Mouse (Mus musculus) urinary bladder, postnatal 36 days (tissue): ENCODE results near the gene Srsf10.

ENCODE experiments used
- DNase-seq, 2 experiments: peaks; one replicate each; pipeline ENCODE4 v3.0.0; 2022; ENCODE audit warnings: low spot score in 2 of 2, mixed read lengths in 1 of 2

Gene Srsf10

DNA sequence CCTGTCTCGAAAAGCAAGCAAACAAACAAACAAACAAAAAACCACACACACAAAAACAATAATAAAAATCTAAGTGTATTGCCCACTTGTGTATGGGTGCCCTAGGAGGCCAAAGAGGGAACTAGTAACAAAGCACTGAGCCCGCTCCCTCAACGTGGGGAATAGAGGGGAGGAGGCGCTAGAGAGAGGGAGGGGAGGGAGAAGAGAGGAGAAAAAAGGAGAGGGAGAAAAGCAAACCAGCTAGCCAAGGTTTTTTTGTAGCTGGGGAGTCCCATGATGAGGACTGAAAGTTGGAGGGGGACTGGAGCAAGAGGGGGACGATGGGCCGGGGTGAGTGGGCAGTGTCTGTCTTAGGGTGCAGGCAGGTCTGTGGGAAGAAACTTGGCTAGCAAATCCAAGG, 467 bp upstream of the Srsf10 start:
- DNase-seq = no peak

DNA sequence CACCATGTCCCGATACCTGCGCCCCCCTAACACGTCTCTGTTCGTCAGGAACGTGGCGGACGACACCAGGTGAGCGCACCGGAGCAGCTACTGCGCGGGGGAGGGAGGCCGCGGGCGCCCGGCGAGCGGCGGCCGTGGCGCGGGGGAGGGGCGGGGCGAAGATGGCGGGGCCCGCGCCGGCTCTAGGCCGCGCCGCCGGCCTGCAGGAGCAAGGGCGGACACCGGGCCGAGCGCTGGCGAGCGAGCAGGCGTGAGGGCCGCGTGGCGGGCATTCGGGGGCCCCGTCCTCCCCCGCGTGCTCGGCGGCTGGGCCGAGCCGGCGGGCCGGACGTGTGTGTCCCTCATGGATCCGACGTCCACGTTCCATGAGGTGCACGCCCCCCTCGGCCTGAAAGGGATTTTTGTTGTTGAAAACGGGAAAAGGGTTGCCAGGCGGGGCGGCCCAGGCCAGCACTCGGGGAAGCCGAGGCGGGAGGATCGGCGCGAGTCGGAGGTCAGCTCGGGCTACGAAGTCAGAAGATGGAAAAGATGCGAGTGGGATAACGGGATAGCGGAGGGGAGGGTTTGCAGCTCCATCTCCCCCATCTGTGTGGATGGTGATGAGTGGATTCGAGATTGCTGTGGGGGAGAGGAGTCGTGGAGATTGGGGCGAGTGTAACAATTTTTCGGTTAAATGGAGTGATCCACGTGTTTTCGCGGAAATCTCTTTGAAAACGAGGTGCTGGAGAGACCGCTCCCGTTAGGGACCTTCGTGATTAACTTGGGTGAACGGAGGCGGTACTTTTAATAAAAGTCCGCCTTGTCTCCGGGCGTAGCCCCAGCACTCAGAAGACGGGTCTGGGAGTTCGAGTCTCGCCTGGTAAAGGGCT, 910 bp downstream of the Srsf10 start:
- peak; percentile 45 to 57 for DNase-seq

DNA sequence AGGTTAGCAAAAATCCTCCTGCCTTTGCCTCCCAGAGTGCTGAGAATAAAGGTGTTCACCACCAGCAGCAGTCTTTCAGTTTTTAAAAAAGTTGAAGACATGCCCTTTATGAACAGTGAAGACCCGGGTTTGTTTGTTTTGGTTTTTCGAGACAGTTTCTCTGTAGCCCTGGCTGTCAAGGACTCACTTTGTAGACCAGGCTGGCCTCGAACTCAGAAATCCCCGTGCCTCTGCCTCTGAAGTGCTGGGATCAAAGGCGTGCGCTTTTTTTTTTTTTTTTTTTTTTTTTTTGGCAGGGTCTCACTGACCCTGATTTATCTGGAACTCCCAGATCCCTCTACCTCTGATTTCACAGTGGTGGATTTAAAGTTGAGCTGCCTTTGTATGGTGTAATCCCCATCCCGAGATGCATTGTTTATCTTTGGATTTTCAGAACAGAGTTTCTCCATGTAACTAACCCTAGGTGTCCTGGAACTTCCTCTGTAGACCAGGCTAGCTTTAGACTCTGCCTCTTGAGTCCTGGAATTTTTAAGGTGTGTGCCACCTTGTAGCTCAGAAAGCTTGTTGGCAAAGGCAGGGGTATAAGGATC, 2.1 kb downstream of the Srsf10 start:
- DNase-seq = no peak

DNA sequence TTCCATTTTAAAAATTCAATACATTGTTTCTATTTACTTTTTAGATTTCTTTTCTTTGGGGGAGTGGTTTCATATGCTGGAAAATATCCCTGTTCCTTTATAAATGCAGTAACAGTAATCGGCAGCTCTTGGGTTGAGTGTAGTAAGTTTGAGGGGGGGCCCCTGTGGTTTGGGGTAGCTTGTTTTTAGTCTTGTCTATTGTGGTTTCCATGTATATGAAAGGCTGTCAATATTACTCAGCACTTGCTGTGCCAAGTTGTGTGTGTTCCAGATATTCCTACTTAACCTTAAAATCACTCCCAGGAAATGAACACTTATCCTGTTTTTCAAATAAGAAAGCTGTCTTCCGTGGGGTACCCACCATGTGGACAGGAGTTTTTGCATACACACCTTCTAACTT, 13.4 kb downstream of the Srsf10 start:
- no peak for DNase-seq

DNA sequence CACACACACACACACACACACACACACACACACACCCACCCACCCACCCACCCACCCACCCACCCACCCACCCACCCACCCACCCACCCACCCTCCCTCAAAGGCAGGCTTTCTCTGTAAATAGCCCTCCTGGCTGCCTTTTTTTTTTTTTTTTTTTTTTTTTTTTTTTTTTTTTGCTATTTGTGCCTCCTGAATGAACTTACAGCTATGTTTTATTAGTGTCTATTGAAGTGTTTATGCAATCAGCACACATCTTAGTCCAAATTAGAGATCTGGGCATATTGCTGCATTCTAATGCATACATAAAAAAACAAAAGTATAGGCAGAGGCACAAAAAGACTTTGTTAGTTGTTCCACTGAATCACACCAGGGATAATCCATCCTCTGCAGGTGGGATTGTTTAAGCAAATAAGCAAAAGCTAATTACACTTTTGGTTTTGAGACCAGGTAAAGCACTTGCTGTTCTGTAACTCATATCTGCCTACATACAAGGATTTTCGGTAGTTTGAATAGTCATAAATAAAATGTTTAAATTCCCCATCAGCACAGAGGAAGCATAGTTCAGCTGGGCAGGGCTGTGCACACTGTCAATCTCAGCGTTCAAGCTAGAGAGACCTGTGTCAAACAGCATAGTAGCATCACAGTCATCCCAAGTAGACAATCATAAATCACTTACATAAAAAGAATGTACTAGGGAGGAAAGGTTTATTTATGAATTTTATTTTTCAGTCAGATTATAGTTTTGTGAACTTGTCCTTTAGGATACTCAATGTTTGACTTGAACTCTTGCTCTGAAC, 14.9 kb downstream of the Srsf10 start:
- no peak for DNase-seq

DNA sequence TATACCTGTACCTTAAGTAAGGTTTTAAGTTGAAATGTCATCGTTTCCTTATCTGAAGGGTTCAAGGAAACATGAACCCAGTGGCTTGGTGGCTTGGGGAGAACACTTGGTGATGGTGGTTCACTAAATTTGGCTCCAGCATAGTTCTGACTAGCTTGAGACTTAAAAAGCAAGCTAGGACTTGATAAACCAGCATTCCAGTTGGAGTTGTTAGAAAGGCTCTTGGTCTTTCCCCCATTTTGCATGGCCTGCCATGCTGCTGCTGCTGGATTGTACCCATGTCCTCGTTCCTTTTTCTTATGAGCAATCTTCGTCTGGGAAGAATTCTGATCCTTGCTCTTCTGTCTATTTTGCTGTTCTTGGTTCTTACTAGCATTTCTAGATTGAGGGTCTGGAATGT, 16.5 kb downstream of the Srsf10 start:
- no peak for DNase-seq

DNA sequence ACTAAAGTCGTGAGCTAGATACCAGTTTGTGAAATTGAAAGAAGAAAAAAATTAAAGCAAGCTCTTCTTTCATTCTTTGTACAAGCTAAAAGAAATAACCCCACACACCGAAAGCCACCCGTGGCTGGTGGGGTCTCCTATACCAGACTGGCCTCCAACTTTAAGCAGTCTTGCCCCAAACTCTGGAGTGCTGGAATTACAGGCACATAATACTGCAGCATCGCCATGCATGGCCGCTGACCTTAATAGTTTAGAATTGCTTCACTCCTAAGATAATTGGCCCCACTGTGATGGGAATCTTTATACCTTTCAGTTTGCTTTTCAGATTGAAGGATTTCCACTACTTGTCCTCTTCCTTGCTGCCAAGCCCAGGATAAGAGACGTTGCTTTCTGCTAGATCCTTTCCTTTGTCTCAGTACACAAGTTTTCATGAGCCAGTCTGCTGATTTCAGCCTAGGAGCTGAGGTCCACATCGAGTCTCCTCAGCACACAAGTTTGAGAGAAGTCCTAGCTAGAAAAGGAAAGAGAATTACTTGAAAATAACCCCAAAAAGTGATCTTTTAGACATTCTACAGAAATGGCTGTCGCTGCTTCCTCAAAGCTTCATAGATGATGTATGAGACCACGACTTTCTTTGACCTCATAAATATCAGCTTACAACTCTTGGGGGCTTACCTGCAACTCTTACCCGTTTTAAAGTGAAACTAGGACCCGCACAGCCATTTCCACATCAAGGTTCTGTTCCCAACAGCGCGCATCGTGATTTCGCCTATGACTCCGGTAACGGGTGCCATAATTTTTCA, 17.2 kb downstream of the Srsf10 start:
- no peak for DNase-seq

DNA sequence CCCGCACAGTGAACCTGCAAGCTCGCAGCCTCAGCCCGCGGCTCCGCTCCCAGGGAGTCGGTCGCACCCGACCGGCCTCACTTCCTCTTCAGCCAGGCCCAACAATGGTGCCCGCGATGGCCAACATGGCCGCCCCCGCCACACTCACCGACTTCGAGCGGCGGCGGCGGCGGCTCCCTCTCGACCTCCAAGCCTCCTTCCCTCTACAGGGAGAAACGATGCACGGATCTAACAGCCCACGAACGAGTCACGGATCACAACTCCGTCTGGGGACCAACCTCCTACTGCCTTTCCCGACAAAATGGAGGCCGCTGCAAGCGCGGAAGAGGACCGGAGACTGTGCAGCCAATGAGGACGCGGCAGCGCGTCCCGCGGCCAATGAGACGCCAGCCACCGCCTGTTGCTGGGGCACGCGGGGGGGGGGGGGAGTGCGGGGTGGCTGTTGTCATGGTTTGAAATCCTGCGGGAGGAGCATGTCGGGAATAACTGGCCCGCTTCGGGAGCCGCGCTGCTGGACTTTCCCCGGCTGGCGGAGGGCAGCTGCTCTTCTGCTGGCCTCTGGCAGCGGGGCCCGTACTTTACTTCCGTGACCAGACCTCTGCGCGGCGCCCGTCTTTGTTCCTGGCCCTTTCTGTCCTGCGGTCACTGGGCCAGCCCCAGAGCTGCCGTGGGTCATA, 18.1 kb downstream of the Srsf10 start, which contains the start of gene Pnrc2:
Gene Pnrc2, minus strand, starts transcription at position 325 of the 677 bp plus-strand sequence.
- DNase-seq = peak; percentile 86 to 89

DNA sequence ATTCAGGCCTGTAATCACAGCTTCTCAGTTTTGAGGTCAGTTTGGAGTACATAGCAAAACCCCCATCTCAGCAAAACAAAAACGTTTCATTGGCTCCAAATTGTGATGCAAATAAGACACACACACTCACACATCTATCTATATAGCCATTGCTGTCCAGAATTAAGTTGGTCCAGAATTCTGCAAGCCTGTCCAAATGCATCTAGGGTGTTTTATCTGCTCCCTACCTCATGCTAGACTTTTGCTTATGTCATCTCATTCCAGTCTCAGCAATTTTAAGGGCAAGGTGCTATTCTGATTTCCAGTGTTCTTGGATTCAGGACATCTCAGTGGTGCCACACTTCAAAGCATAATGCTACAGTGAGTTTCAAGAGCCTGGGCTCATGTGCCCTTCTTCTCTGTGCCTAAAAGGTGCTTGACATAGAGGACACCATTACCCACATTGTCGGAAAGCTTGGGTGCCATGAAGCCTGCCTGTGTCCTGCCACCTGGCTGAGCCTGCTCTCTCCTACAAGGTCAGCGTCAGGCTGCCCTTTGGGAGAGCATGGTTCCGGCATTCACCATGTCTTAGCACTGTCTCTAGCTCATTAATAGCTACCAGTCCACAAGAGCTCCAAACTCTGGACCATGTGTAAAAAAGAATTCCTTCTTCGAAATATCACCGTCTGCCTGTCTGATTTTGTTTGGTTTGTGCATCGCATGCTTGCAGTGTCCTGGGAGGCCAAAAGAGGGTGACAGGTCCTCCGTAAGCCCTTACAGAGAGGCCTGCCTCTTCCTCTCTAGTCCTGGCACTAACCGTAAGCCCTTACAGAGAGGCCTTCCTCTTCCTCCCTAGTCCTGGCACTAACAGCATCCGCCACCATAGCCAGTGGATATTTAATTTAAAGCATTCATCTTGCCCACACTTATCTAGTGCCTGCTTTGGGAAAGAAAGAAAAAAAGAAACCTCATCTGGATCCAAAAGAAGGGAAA, 19.3 kb downstream of the Srsf10 start:
- DNase-seq = no peak

DNA sequence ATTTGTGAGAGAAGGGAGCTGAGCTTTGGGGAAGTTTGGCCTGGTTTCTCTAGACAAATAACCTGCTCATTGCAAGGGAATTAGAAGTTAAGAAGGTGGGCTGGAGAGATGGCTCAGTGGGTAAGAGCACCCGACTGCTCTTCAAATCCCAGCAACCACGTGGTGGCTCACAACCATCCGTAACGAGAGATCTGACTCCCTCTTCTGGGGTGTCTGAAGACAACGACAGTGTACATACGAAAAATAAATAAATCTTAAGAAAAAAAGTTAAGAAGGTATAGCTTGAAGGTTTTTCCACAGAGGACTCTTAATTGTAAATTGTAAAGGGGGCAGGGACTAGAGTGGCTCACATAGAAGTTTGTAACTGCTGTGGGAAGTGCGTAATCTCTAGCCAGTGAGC, 20.0 kb downstream of the Srsf10 start:
- DNase-seq = no peak

DNA sequence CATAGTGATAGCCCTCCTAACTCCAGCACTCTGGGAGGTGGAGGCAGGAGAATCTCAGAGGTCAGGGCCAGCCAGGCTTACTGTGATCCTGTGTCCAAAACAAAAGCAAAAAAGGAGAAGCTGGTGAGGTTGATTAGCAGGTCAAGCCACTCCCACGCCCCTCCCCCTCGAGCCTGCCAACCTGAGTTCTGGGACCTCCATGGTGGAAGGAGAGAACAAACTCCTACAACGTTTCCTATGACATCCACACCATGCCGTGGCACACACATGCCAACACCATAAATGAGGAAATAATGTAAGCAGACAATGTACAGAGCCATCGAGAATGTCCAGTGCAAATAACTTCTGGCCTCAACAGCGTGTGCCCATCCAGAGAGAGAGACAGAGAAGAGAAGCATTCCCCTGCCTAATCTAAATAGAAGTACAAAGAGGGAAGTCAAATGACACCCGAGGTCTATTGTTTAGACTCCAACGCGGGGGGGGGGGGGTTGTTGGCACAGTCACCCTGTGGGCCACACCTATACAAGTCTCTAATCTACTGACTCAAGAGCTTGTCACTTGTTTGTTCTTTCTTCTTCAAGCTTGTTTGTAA, 20.5 kb downstream of the Srsf10 start:
- peak; percentile 41 to 57 for DNase-seq

DNA sequence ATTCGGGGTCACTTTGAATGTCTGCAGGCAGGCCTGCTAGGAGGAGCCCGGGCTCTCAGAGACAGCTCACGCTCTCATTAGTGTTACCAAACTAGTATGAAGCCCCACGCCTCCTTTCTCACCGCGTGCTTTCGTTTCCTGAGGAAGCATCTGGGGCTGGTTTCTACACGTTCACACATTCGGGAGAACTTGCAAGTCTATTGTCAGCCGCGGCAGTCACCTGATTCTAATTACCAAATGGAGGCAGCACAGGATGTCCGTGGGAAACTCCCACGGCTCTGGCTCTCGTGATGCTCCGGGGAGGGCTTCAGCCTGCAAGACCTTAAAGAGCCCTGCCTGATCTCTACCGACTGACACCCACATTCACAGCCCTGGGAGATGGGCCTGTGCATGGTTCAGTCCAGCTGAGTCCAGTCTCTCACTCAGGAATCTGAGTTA, 21.1 kb downstream of the Srsf10 start:
- peak; percentile 53 to 73 for DNase-seq

DNA sequence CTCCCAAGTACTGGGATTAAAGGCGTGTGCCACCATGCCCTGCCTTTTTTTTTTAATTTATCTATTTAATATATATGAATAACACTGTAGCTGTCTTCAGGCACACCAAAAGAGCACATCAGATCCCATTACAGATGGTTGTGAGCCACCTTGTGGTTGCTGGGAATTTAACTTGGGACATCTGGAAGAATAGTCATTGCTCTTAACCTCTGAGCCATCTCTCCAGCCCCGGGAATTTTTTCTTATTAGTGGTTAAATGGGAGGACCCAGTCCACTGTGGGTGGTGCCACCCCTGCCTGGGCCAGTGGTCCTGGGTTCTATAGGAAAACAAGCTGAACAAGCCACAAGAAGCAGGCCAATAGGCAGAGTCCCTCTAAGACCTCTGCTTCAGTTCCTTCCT, 22.2 kb downstream of the Srsf10 start:
- no peak for DNase-seq

DNA sequence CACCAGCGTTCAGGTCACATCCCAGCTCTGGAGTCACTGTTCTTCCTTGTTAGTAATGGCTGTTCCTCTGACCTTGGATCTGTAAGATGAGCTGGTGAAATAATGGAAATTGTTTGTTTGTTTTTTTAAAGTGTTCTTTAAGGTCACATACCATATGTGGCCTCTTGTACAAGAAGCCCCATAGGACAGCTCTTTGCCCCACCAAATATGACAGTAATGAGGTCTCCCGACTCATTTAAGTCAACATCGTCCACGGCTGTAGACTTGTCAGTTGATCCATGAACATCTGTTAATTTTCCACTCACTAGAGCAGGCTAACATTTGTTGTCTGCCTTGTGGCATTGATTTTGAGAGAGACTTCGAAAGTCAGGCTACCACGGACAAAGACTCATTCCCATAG, 23.5 kb downstream of the Srsf10 start:
- DNase-seq = no peak

DNA sequence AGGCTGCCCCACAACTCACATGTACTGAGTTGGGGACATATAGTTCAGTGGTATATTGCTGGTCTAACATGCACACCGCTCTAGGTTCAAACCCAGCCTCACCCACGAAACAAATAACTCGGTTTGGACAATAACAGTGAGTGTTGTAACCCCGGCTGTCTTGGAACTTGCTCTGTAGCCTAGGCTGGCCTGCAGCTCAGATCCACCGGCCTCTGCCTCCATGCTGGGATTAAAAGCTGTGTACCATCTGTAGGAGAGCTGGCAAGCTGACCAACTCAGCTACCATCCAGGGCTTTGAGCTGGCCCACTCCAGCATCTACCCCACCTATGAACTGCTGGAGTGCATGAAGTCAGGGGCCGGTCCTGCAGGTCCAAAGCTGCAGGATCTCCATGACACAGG, 24.5 kb downstream of the Srsf10 start:
- DNase-seq = no peak

DNA sequence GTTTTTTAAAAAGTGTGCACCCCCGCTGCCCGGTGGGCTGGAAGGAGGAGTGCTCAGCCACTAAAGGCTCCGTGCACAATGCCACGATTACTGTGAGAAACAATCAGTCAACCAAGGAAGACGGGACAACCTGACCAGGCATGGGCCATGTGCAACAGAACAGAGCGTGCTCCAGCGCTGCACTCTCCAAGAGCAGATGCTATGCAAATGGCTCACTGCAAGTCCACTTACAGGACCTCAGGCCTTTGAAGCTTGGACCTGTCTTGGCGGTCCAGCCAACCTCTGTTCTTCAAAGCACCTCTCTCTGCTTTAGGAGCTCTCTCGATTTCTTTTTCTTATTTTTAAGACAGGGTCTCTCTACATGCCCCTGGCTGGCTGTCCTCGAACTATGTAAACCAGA, 25.0 kb downstream of the Srsf10 start:
- DNase-seq = no peak

DNA sequence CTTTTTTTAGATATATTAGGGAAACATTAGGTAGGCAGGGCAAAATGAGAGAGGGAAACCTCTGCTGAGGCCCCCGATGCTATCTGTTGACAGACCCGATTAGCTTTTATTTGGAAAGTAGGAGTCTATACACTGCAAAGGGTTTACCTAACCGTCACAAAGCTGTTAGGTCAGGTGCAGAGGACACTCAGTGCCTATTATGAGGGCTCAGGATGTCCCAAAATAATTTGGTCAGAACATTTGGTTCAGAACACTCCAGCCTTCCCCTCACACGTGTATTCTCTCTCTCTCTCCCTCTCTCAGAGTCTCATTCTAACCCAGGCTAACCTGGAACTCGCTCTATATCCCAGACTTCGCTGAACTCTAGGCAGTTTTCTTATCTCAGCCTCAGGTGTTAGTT, 26.5 kb downstream of the Srsf10 start:
- DNase-seq = no peak

DNA sequence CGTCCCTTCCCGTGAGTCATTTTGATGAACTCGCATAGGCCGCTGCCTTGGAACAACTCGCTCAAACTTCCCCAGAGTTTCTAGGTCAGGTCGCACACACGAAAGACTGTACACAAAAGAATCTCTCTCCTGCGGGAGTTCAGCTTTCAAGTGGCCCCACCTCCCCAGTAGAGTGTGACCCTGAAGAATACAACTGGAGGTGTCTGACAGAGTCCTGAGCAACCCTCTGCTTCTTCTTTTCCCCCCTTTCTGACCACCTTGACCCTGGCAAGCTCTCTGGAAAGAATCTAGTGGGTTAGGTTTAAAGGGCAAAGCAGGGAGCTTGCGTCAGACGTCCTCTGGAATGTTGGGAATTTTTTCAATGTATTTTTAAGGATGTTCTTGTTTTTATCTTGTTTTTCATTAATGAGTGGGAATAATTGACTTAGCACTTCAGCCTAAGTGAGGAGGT, 27.9 kb downstream of the Srsf10 start:
- no peak for DNase-seq

DNA sequence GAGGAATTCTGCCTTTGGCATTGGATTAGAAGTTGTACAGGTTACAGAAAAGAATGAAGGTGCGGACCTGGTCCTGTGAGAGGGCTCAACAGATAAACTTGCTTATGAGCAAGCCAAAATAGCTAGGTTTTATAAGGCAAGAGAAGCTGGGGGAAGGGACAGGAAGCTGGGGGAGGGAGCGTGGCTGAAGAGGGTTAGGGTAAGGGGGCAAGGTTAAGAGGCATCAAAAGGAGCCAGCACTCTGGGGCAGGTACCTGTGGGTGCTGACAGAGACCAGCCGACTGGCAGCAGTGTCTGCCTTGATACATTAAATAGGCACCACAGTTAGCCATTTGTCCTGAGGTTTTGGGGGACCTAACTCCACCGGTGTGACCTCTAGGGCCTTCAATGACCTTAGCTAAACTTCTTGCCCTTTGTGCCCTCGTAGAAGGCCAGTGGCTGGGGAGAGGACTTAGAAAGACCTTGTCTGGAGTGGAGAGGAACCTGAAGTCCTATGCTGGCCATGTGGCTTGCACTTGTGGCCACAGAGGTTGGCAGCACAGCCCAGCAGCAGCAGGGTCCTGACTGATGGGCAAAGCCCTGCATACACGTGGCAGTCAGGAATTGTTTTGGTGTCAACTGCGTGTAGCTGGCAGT, 28.5 kb downstream of the Srsf10 start:
- no peak for DNase-seq
